Mouse (Mus musculus): ENCODE data around the gene Nr2e1. TPM values are rescaled to one million over a fixed set of nuclear protein-coding genes. Genes with fewer than 3 reads are reported as not detected.
A peak's percentile ranks its signal among the peaks of the same experiment; 100 is the strongest.

Gene Nr2e1
- not detected in 2 replicates for polyA plus RNA-seq (2014; fragmentation: Nextera tagmentation; extraction: Ambion mirVana)

- Histone ChIP-seq H3K9me3 (ENCODE audit: control insufficient read depth, low read length) (no peaks in the 10 kb centered on the region; the same call in 1 of the 2 replicates), H3K9ac (ENCODE audit: low read depth, low read length) (no peak within 1 kb of the TSS), H3K4me1 (ENCODE audit: control insufficient read depth, insufficient read depth, low read length) (peaks cover 19% of the 10 kb centered on the region; the same call in 1 of the 2 replicates), H3K27ac (ENCODE audit: low read depth, low read length) (no peak within 1 kb of the TSS), H3K27me3 (ENCODE audit: control insufficient read depth, insufficient read depth, low read length) (peaks cover 99% of the 10 kb centered on the region), H3K4me2 (replicated peaks; ENCODE audit: low read depth, low read length) (peak within 1 kb of the TSS; percentile 26; the same call in 1 of the 2 replicates), H3K36me3 (ENCODE audit: control insufficient read depth, insufficient read depth, low read length) (no peaks in the 10 kb centered on the region), H3K4me3 (ENCODE audit: low read length) (peak within 1 kb of the TSS; percentile 24)
- under 1% methylated on average over 43 of the region's 43 CpGs for WGBS
- ATAC-seq (ENCODE audit: low FRiP score, low TSS enrichment), result no peak
Measured at GRCm38 (mm10) chr10:42583157-42583872, at the start of gene Nr2e1, which contains the start of gene Ostm1. Gene Nr2e1, minus strand, starts transcription at chr10:42583632. Gene Ostm1, plus strand, starts transcription at chr10:42583822.

GRCm38 (mm10) chr10:42632453-42633360 is 49.3 kb upstream of the Nr2e1 start:
- Histone ChIP-seq H3K27ac (ENCODE audit: low read depth, low read length) (no peak overlapping the region), H3K4me2 (replicated peaks; ENCODE audit: low read depth, low read length) (peak overlapping the region; percentile 10), H3K9ac (ENCODE audit: low read depth, low read length) (no peak overlapping the region), H3K27me3 (ENCODE audit: control insufficient read depth, insufficient read depth, low read length) (peaks cover 95% of the 10 kb centered on the region), H3K9me3 (ENCODE audit: control insufficient read depth, low read length) (no peaks in the 10 kb centered on the region), H3K4me3 (ENCODE audit: low read length) (peak overlapping the region; percentile 15), H3K36me3 (ENCODE audit: control insufficient read depth, insufficient read depth, low read length) (no peaks in the 10 kb centered on the region), H3K4me1 (ENCODE audit: control insufficient read depth, insufficient read depth, low read length) (peaks cover 11% of the 10 kb centered on the region; the same call in 1 of the 2 replicates)
- under 1% methylated on average over 37 of the region's 39 CpGs for WGBS
- no peak for ATAC-seq (ENCODE audit: low FRiP score, low TSS enrichment)

GRCm38 (mm10) chr10:42631754-42632452 is 48.5 kb upstream of the Nr2e1 start:
- Histone ChIP-seq H3K27me3 (ENCODE audit: control insufficient read depth, insufficient read depth, low read length) (peaks cover 95% of the 10 kb centered on the region), H3K27ac (ENCODE audit: low read depth, low read length) (no peak overlapping the region), H3K4me3 (ENCODE audit: low read length) (peak overlapping the region; percentile 15), H3K9me3 (ENCODE audit: control insufficient read depth, low read length) (no peaks in the 10 kb centered on the region), H3K36me3 (ENCODE audit: control insufficient read depth, insufficient read depth, low read length) (no peaks in the 10 kb centered on the region), H3K4me1 (ENCODE audit: control insufficient read depth, insufficient read depth, low read length) (peaks cover 11% of the 10 kb centered on the region; the same call in 1 of the 2 replicates), H3K9ac (ENCODE audit: low read depth, low read length) (no peak overlapping the region), H3K4me2 (replicated peaks; ENCODE audit: low read depth, low read length) (no peak overlapping the region)
- under 1% methylated on average over 42 of the region's 42 CpGs for WGBS
- no peak for ATAC-seq (ENCODE audit: low FRiP score, low TSS enrichment)

- Histone ChIP-seq H3K27me3 (ENCODE audit: control insufficient read depth, insufficient read depth, low read length) (peaks cover 91% of the 10 kb centered on the region), H3K4me3 (ENCODE audit: low read length) (no peak overlapping the region), H3K36me3 (ENCODE audit: control insufficient read depth, insufficient read depth, low read length) (no peaks in the 10 kb centered on the region), H3K27ac (ENCODE audit: low read depth, low read length) (no peak overlapping the region), H3K9ac (ENCODE audit: low read depth, low read length) (no peak overlapping the region), H3K9me3 (ENCODE audit: control insufficient read depth, low read length) (no peaks in the 10 kb centered on the region), H3K4me2 (replicated peaks; ENCODE audit: low read depth, low read length) (no peak overlapping the region), H3K4me1 (ENCODE audit: control insufficient read depth, insufficient read depth, low read length) (peaks cover 2% of the 10 kb centered on the region; the same call in 1 of the 2 replicates)
- ATAC-seq (ENCODE audit: low FRiP score, low TSS enrichment), result no peak
- 2% methylated on average over 19 of the region's 19 CpGs for WGBS
Measured at GRCm38 (mm10) chr10:42630596-42631355, 47.3 kb upstream of the Nr2e1 start.

GRCm38 (mm10) chr10:42625907-42626306 is 42.5 kb upstream of the Nr2e1 start:
- WGBS, result 78% methylated on average over 2 of the region's 2 CpGs
- H3K27ac ChIP-seq (ENCODE audit: low read depth, low read length), result no peak overlapping the region
- H3K27me3 ChIP-seq (ENCODE audit: control insufficient read depth, insufficient read depth, low read length), result peaks cover 53% of the 10 kb centered on the region
- H3K36me3 ChIP-seq (ENCODE audit: control insufficient read depth, insufficient read depth, low read length), result no peaks in the 10 kb centered on the region
- H3K4me3 ChIP-seq (ENCODE audit: low read length), result no peak overlapping the region
- no peak overlapping the region for H3K9ac ChIP-seq (ENCODE audit: low read depth, low read length)
- no peaks in the 10 kb centered on the region for H3K4me1 ChIP-seq (ENCODE audit: control insufficient read depth, insufficient read depth, low read length)
- ATAC-seq (ENCODE audit: low FRiP score, low TSS enrichment), result no peak
- no peaks in the 10 kb centered on the region for H3K9me3 ChIP-seq (ENCODE audit: control insufficient read depth, low read length)
- H3K4me2 ChIP-seq (replicated peaks; ENCODE audit: low read depth, low read length), result no peak overlapping the region

GRCm38 (mm10) chr10:42618291-42618690 is 34.9 kb upstream of the Nr2e1 start:
- no peaks in the 10 kb centered on the region for H3K4me1 ChIP-seq (ENCODE audit: control insufficient read depth, insufficient read depth, low read length)
- H3K4me2 ChIP-seq (replicated peaks; ENCODE audit: low read depth, low read length), result no peak overlapping the region
- no peak overlapping the region for H3K27ac ChIP-seq (ENCODE audit: low read depth, low read length)
- WGBS, result 31% methylated on average over 2 of the region's 2 CpGs
- ATAC-seq (ENCODE audit: low FRiP score, low TSS enrichment), result no peak
- H3K36me3 ChIP-seq (ENCODE audit: control insufficient read depth, insufficient read depth, low read length), result no peaks in the 10 kb centered on the region
- no peak overlapping the region for H3K4me3 ChIP-seq (ENCODE audit: low read length)
- no peaks in the 10 kb centered on the region for H3K9me3 ChIP-seq (ENCODE audit: control insufficient read depth, low read length)
- no peak overlapping the region for H3K9ac ChIP-seq (ENCODE audit: low read depth, low read length)
- peaks cover 70% of the 10 kb centered on the region for H3K27me3 ChIP-seq (ENCODE audit: control insufficient read depth, insufficient read depth, low read length)

GRCm38 (mm10) chr10:42614766-42615165 is 31.3 kb upstream of the Nr2e1 start:
- no peak overlapping the region for H3K4me3 ChIP-seq (ENCODE audit: low read length)
- H3K9me3 ChIP-seq (ENCODE audit: control insufficient read depth, low read length), result 0 out of 2 replicates have a peak, but pooled peaks cover 3% of the 10 kb centered on the region
- 6% methylated on average over 9 of the region's 9 CpGs for WGBS
- peaks cover 84% of the 10 kb centered on the region for H3K27me3 ChIP-seq (ENCODE audit: control insufficient read depth, insufficient read depth, low read length)
- no peak overlapping the region for H3K9ac ChIP-seq (ENCODE audit: low read depth, low read length)
- ATAC-seq (ENCODE audit: low FRiP score, low TSS enrichment), result no peak
- no peak overlapping the region for H3K4me2 ChIP-seq (replicated peaks; ENCODE audit: low read depth, low read length)
- no peaks in the 10 kb centered on the region for H3K36me3 ChIP-seq (ENCODE audit: control insufficient read depth, insufficient read depth, low read length)
- no peak overlapping the region for H3K27ac ChIP-seq (ENCODE audit: low read depth, low read length)
- no peaks in the 10 kb centered on the region for H3K4me1 ChIP-seq (ENCODE audit: control insufficient read depth, insufficient read depth, low read length)

Measured in kidney, embryonic 14.5 days (tissue).